Mouse (Mus musculus) liver, embryonic 12.5 days (tissue): ENCODE data around the gene Aldh1a3. TPM values are rescaled to one million over a fixed set of nuclear protein-coding genes. Genes with fewer than 3 reads are reported as not detected.

Experiments
- ATAC-seq: fragments of 200-750 bp; cut with Nextera tagmentation; 2 replicates; pipeline ENCODE4 v1.8.0; 2017; ENCODE audit warnings: moderate number of reproducible peaks, mild to moderate bottlenecking, moderate library complexity
- H3K27ac ChIP-seq: fragments of 300-500 bp; sonication (generic); 2 replicates; pipeline ENCODE4 v1.5.1; 2016; ENCODE audit warnings: mild to moderate bottlenecking
- H3K27me3 ChIP-seq: fragments of 300-500 bp; sonication (generic); replicated peaks from 2 replicates; pipeline ENCODE4 v1.6.1; 2016; ENCODE audit warnings: mild to moderate bottlenecking, moderate library complexity
- H3K36me3 ChIP-seq: fragments of 300-500 bp; sonication (generic); 2 replicates; pipeline ENCODE4 v1.6.1; 2016; ENCODE audit warnings: mild to moderate bottlenecking, moderate library complexity
- H3K4me1 ChIP-seq: fragments of 300-500 bp; sonication (generic); 2 replicates; pipeline ENCODE4 v1.6.1; 2016
- H3K4me2 ChIP-seq: fragments of 300-500 bp; sonication (generic); 2 replicates; pipeline ENCODE4 v1.6.1; 2016; ENCODE audit warnings: mild to moderate bottlenecking, moderate library complexity
- H3K4me3 ChIP-seq: fragments of 300-500 bp; sonication (generic); 2 replicates; pipeline ENCODE4 v1.5.1; 2016; ENCODE audit warnings: mild to moderate bottlenecking, moderate library complexity
- H3K9ac ChIP-seq: fragments of 300-500 bp; sonication (generic); 2 replicates; pipeline ENCODE4 v1.6.1; 2016; ENCODE audit warnings: mild to moderate bottlenecking, moderate library complexity
- H3K9me3 ChIP-seq: fragments of 300-500 bp; sonication (generic); replicated peaks from 2 replicates; pipeline ENCODE4 v1.6.1; 2016; ENCODE audit warnings: mild to moderate bottlenecking, moderate library complexity
- WGBS: fragments of 180-500 bp; shearing (Covaris S2); methylation state at CpG from one replicate; pipeline ENCODE4 v1.1.7; 2016; ENCODE audit not compliant: insufficient replicate concordance; 5-methylcytosine and 5-hydroxymethylcytosine counted together
- polyA plus RNA-seq: library from polyadenylated mRNA; unstranded; fragments of >200 nt; fragmentation: Nextera tagmentation; extraction: Ambion mirVana; gene quantifications from 2 replicates; pipeline ENCODE4 v1.2.1, GENCODE M21; 2016

Gene Aldh1a3
- polyA plus RNA-seq, 1 experiment from 2014 or later: 2.0 TPM

DNA sequence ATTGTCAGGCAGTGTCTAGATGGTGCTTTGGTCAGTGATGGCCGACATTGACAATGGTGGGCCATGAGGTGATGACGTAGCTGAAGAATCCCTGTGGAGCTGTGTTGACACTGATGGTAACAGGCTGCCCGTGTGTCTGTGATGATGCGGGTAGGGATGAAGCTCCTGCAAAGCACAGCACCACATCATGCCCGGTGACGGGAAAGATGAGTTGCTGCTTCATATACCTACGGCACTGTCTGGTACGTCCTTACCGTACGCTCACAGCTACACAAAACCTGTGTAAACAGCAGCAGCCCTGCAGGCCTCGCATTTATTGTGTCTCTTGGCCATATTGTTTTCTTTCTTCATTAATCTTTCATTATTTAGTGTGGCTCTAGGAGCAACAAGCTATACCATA lies 62.8 kb downstream of the Aldh1a3 start:
- no peak overlapping the region for H3K4me2 ChIP-seq
- H3K4me3 ChIP-seq: no peak overlapping the region
- 84% methylated on average over 11 of the region's 11 CpGs for WGBS
- ATAC-seq: no peak
- peaks cover 25% of the 10 kb centered on the region; the same call in 1 of the 2 replicates for H3K9me3 ChIP-seq
- H3K4me1 ChIP-seq: peaks cover 6% of the 10 kb centered on the region; the same call in 1 of the 2 replicates
- H3K36me3 ChIP-seq: peaks cover 20% of the 10 kb centered on the region
- H3K27me3 ChIP-seq: no peaks in the 10 kb centered on the region
- H3K27ac ChIP-seq: no peak overlapping the region
- no peak overlapping the region for H3K9ac ChIP-seq

DNA sequence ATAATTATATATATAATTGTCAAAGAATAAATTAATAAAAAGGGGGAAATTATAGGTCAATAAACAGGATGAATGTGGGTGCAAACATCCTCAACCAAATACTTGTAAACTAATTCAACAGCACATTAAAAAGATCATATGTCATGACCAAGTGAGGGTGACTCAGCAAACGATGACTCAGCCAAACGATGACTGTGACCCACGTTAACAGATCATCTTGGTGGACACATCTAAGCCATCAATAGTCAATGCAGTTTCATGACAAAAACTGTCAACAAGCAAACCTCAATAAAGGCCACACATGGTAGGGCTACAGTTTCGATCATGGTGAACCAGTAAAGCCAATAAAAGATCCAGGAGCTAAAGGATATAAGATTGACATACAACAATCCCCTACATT lies 68.3 kb downstream of the Aldh1a3 start:
- no peak overlapping the region for H3K4me3 ChIP-seq
- ATAC-seq: no peak
- H3K4me1 ChIP-seq: peaks cover 24% of the 10 kb centered on the region
- H3K9me3 ChIP-seq: peaks cover 25% of the 10 kb centered on the region; the same call in 1 of the 2 replicates
- H3K27me3 ChIP-seq: no peaks in the 10 kb centered on the region
- no peak overlapping the region for H3K4me2 ChIP-seq
- no peak overlapping the region for H3K9ac ChIP-seq
- 64% methylated on average over 4 of the region's 4 CpGs for WGBS
- H3K36me3 ChIP-seq: peaks cover 21% of the 10 kb centered on the region
- H3K27ac ChIP-seq: no peak overlapping the region

DNA sequence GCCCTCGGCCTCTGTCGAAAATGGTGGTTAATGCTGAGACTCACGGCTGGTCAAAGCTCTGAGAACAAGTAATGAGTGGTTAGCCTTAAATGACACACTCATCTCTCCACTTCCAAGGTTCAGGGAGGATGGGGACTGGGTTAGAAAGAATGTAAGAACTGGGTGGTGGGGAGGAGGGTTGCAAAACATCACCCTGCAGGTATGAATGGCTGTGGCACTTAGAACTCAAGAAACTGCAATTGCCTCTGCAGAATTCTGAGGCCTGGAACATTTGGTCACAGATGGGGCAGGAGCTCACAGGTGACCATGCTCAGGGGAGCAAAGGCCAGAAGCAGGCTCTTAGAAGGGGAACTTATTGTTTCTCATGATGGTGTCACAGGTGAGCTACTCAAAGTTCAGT lies 68.9 kb downstream of the Aldh1a3 start:
- Histone ChIP-seq H3K27me3 (no peaks in the 10 kb centered on the region), H3K9ac (no peak overlapping the region), H3K4me3 (no peak overlapping the region), H3K36me3 (peaks cover 21% of the 10 kb centered on the region), H3K27ac (peak overlapping the region; percentile 40; the same call in 1 of the 2 replicates), H3K4me1 (peaks cover 24% of the 10 kb centered on the region), H3K4me2 (no peak overlapping the region), H3K9me3 (peaks cover 25% of the 10 kb centered on the region; the same call in 1 of the 2 replicates)
- 85% methylated on average over 3 of the region's 3 CpGs for WGBS
- ATAC-seq: no peak

GRCm38 (mm10) chr7:66355791-66356522 lies 71.4 kb downstream of the Aldh1a3 start:
- ATAC-seq: peak; percentile 83
- Histone ChIP-seq H3K36me3 (peaks cover 13% of the 10 kb centered on the region), H3K9ac (no peak overlapping the region), H3K9me3 (0 out of 2 replicates have a peak, but pooled peaks cover 11% of the 10 kb centered on the region), H3K4me2 (no peak overlapping the region), H3K27ac (no peak overlapping the region), H3K4me3 (no peak overlapping the region), H3K27me3 (no peaks in the 10 kb centered on the region), H3K4me1 (peaks cover 24% of the 10 kb centered on the region)
- 56% methylated on average over 8 of the region's 8 CpGs for WGBS

- no peak for ATAC-seq
- H3K4me2 ChIP-seq: no peak overlapping the region
- H3K27ac ChIP-seq: no peak overlapping the region
- peaks cover 24% of the 10 kb centered on the region for H3K4me1 ChIP-seq
- peaks cover 5% of the 10 kb centered on the region for H3K36me3 ChIP-seq
- H3K9ac ChIP-seq: no peak overlapping the region
- 41% methylated on average over 3 of the region's 3 CpGs for WGBS
- H3K4me3 ChIP-seq: no peak overlapping the region
- H3K27me3 ChIP-seq: no peaks in the 10 kb centered on the region
- H3K9me3 ChIP-seq: 0 out of 2 replicates have a peak, but pooled peaks cover 4% of the 10 kb centered on the region
These were observed 72.4 kb downstream of the Aldh1a3 start for GRCm38 (mm10) chr7:66354911-66355310.

DNA sequence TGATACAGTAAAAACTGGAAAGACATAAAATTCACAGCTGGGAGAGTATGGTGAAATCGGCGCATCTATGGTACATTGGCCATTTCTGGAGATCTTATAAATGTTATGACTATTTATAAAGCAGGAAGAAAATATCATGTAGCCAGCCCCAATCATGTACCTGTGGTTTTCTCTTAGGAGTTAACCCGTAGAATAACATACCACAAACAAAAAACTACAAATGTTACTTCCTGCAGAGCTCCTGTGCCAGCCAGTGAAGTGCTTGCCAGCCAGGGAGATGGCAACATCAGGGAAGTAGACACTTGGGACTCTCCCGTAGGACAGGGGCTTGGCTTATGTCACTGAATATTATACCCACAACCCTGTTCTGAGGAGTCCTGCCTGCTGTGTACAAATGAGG lies 76.2 kb downstream of the Aldh1a3 start:
- WGBS: 68% methylated on average over 4 of the region's 4 CpGs
- Histone ChIP-seq H3K27me3 (no peaks in the 10 kb centered on the region), H3K4me2 (no peak overlapping the region), H3K9ac (no peak overlapping the region), H3K9me3 (no peaks in the 10 kb centered on the region), H3K4me3 (no peak overlapping the region), H3K4me1 (peaks cover 10% of the 10 kb centered on the region), H3K36me3 (no peaks in the 10 kb centered on the region), H3K27ac (no peak overlapping the region)
- ATAC-seq: no peak

DNA sequence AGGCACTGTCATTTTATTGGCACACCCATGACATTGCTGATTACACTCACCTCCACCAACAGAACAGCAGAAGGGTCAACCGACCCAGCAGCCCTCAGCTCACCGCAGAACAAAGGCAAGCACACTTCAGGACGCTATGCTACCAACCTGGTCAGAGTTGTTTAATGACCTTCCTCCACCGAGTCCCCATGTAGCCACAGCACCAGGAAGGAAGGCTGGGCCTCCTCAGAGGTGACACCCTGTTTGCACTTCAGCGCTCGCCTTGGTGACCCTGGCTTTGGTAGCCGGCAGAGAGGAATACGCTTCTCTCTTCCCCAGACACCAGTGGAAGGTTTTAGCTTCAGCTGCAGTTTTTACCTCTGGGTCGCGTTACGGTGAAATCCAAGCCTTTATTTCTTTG lies 77.6 kb downstream of the Aldh1a3 start:
- Histone ChIP-seq H3K4me2 (no peak overlapping the region), H3K4me1 (no peaks in the 10 kb centered on the region), H3K27ac (no peak overlapping the region), H3K9me3 (no peaks in the 10 kb centered on the region), H3K4me3 (no peak overlapping the region), H3K27me3 (no peaks in the 10 kb centered on the region), H3K36me3 (no peaks in the 10 kb centered on the region), H3K9ac (no peak overlapping the region)
- WGBS: 64% methylated on average over 11 of the region's 11 CpGs
- ATAC-seq: no peak

- Histone ChIP-seq H3K4me3 (no peak overlapping the region), H3K27me3 (no peaks in the 10 kb centered on the region), H3K9ac (no peak overlapping the region), H3K9me3 (no peaks in the 10 kb centered on the region), H3K4me2 (no peak overlapping the region), H3K4me1 (no peaks in the 10 kb centered on the region), H3K36me3 (no peaks in the 10 kb centered on the region), H3K27ac (no peak overlapping the region)
- 78% methylated on average over 10 of the region's 10 CpGs for WGBS
- no peak for ATAC-seq
These were observed 78.7 kb downstream of the Aldh1a3 start for GRCm38 (mm10) chr7:66348588-66348987.

DNA sequence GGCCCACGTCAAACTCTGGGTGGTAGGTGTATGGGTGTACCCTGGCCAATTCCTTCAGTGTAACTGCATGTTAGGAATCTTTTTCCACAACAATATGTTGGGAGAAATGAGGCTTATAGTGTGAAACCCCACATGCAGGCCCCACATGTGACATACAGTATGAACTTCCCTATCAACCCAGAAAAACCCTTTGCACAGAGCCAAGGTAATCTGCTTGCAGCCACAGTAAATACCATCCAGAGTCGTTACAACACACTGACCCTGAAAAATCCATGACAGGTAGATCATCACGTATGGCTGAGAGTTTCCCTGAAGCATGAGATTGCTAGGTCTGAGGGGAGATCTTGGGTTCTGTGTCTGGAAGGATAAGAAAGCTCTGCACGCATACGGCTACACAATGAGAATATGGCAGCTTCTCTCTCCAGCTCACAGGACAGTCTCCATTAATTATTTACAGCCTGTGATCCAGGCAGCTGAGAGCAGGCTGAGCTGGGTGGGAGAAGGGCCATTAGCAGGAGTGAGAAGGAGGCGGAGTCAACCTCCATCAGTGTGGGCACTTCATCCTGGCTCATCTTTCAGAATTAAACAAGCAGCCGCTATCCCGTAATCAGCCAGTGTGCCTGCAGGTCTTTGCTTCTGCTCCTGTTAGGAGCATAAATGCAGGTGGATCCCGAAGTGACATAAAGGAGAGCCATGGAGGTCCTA lies 80.2 kb downstream of the Aldh1a3 start:
- Histone ChIP-seq H3K27ac (no peak overlapping the region), H3K27me3 (no peaks in the 10 kb centered on the region), H3K4me3 (no peak overlapping the region), H3K9ac (no peak overlapping the region), H3K9me3 (no peaks in the 10 kb centered on the region), H3K36me3 (no peaks in the 10 kb centered on the region), H3K4me1 (no peaks in the 10 kb centered on the region), H3K4me2 (no peak overlapping the region)
- 64% methylated on average over 9 of the region's 9 CpGs for WGBS
- ATAC-seq: no peak

DNA sequence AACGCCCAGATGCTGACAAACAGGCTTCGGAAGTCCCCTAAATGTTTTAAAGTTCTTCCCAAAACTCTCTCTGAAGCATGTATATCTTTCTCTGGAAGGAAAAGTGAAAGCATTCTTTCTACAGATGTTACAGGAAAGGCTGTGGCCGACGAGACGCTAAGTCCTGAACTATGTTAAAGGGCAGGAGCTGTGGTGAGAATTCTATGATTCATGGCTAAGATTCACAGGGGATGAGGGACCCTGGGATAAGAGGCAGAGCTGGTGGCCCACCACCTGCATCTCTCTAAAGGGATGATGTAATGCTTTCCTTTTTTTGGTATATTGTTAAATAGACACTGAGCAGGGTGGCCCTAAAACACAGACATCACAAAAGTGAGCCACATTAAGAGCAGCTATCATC lies 84.0 kb downstream of the Aldh1a3 start:
- Histone ChIP-seq H3K4me1 (peaks cover 4% of the 10 kb centered on the region; the same call in 1 of the 2 replicates), H3K9ac (no peak overlapping the region), H3K36me3 (no peaks in the 10 kb centered on the region), H3K4me3 (no peak overlapping the region), H3K27ac (no peak overlapping the region), H3K27me3 (no peaks in the 10 kb centered on the region), H3K9me3 (no peaks in the 10 kb centered on the region), H3K4me2 (no peak overlapping the region)
- whole genome bisulfite sequencing: 79% methylated on average over 5 of the region's 5 CpGs
- no peak for ATAC-seq

GRCm38 (mm10) chr7:66342831-66343230 lies 84.5 kb downstream of the Aldh1a3 start:
- no peaks in the 10 kb centered on the region for H3K27me3 ChIP-seq
- H3K4me1 ChIP-seq: peaks cover 4% of the 10 kb centered on the region; the same call in 1 of the 2 replicates
- no peak overlapping the region for H3K27ac ChIP-seq
- no peaks in the 10 kb centered on the region for H3K9me3 ChIP-seq
- H3K9ac ChIP-seq: no peak overlapping the region
- WGBS: 67% methylated on average over 6 of the region's 6 CpGs
- no peak overlapping the region for H3K4me2 ChIP-seq
- no peak overlapping the region for H3K4me3 ChIP-seq
- ATAC-seq: no peak
- no peaks in the 10 kb centered on the region for H3K36me3 ChIP-seq

DNA sequence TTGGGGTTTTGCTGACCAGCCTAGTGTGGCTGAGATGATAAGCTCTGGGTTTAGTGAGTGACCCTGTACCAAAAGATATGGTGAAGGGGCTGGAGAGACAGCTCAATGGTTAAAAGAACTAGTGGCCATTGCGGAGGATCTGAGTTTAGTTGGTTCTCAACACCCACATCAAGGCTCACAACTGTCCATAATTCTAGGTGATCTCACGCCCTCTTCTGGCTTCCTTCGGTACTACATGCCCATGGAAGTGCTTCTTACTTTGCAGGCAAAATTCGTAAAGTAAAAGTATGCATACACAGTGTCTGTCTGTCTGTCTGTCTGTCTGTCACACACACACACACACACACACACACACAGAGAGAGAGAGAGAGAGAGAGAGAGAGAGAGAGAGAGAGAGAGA lies 85.0 kb downstream of the Aldh1a3 start:
- Histone ChIP-seq H3K36me3 (no peaks in the 10 kb centered on the region), H3K4me2 (no peak overlapping the region), H3K4me3 (no peak overlapping the region), H3K9ac (no peak overlapping the region), H3K4me1 (peaks cover 4% of the 10 kb centered on the region; the same call in 1 of the 2 replicates), H3K9me3 (no peaks in the 10 kb centered on the region), H3K27ac (no peak overlapping the region), H3K27me3 (no peaks in the 10 kb centered on the region)
- WGBS: 43% methylated on average over 4 of the region's 4 CpGs
- ATAC-seq: no peak
